Mouse (Mus musculus): ENCODE data around the gene Sec63. TPM values are rescaled to one million over a fixed set of nuclear protein-coding genes. Genes with fewer than 3 reads are reported as not detected.
A peak's percentile ranks its signal among the peaks of the same experiment; 100 is the strongest.

Gene Sec63
- polyA plus RNA-seq, 1 experiment from 2014 or later = 29.4 TPM

- Histone ChIP-seq H3K4me1 (replicated peaks; ENCODE audit: control insufficient read depth, insufficient read depth, low read length) (0 out of 2 replicates have a peak, but pooled peaks cover 4% of the 10 kb centered on the region), H3K9ac (ENCODE audit: low read length) (no peak overlapping the region), H3K4me2 (ENCODE audit: low read length) (no peak overlapping the region), H3K9me3 (ENCODE audit: control insufficient read depth, low read length) (no peaks in the 10 kb centered on the region), H3K27ac (ENCODE audit: low read depth) (no peak overlapping the region), H3K27me3 (replicated peaks; ENCODE audit: control insufficient read depth, insufficient read depth, low read length) (no peaks in the 10 kb centered on the region), H3K36me3 (ENCODE audit: control insufficient read depth, insufficient read depth, low read length) (no peaks in the 10 kb centered on the region), H3K4me3 (ENCODE audit: low read depth, low read length) (no peak overlapping the region)
- no peak for DNase-seq (ENCODE audit: low spot score)
- WGBS = 81% methylated on average over 5 of the region's 5 CpGs
- ATAC-seq (replicated peaks; ENCODE audit: low FRiP score, low TSS enrichment, low read depth) = no peak
These were observed 114.9 kb downstream of the Sec63 start for GRCm38 (mm10) chr10:42876172-42876571.

- 40% methylated on average over 5 of the region's 5 CpGs for whole genome bisulfite sequencing
- H3K27ac ChIP-seq (ENCODE audit: low read depth) = peak overlapping the region; percentile 39
- H3K9ac ChIP-seq (ENCODE audit: low read length) = no peak overlapping the region
- H3K27me3 ChIP-seq (replicated peaks; ENCODE audit: control insufficient read depth, insufficient read depth, low read length) = no peaks in the 10 kb centered on the region
- DNase-seq (ENCODE audit: low spot score) (no peak), ATAC-seq (replicated peaks; ENCODE audit: low FRiP score, low TSS enrichment, low read depth) (no peak; the same call in 1 of the 2 replicates)
- H3K9me3 ChIP-seq (ENCODE audit: control insufficient read depth, low read length) = no peaks in the 10 kb centered on the region
- no peak overlapping the region for H3K4me3 ChIP-seq (ENCODE audit: low read depth, low read length)
- no peaks in the 10 kb centered on the region for H3K36me3 ChIP-seq (ENCODE audit: control insufficient read depth, insufficient read depth, low read length)
- no peak overlapping the region; the same call in 1 of the 2 replicates for H3K4me2 ChIP-seq (ENCODE audit: low read length)
- 0 out of 2 replicates have a peak, but pooled peaks cover 4% of the 10 kb centered on the region for H3K4me1 ChIP-seq (replicated peaks; ENCODE audit: control insufficient read depth, insufficient read depth, low read length)
These were observed 118.0 kb downstream of the Sec63 start for GRCm38 (mm10) chr10:42879269-42879681.

- 54% methylated on average over 5 of the region's 5 CpGs for WGBS
- DNase-seq (ENCODE audit: low spot score) (no peak), ATAC-seq (replicated peaks; ENCODE audit: low FRiP score, low TSS enrichment, low read depth) (no peak)
These were observed 118.4 kb downstream of the Sec63 start for GRCm38 (mm10) chr10:42879682-42880081.

More at GRCm38 (mm10) chr10:42879682-42880081, 118.4 kb downstream of the Sec63 start:
- H3K9me3 ChIP-seq (ENCODE audit: control insufficient read depth, low read length) = no peaks in the 10 kb centered on the region
- 0 out of 2 replicates have a peak, but pooled peaks cover 4% of the 10 kb centered on the region for H3K4me1 ChIP-seq (replicated peaks; ENCODE audit: control insufficient read depth, insufficient read depth, low read length)
- no peaks in the 10 kb centered on the region for H3K27me3 ChIP-seq (replicated peaks; ENCODE audit: control insufficient read depth, insufficient read depth, low read length)
- H3K36me3 ChIP-seq (ENCODE audit: control insufficient read depth, insufficient read depth, low read length) = no peaks in the 10 kb centered on the region
- H3K4me2 ChIP-seq (ENCODE audit: low read length) = no peak overlapping the region
- H3K27ac ChIP-seq (ENCODE audit: low read depth) = peak overlapping the region; percentile 39
- no peak overlapping the region for H3K9ac ChIP-seq (ENCODE audit: low read length)
- no peak overlapping the region for H3K4me3 ChIP-seq (ENCODE audit: low read depth, low read length)

Other genes starting within 250 kb of the Sec63 start
- gene Nr2e1, start 177.9 kb upstream of the Sec63 start, polyA plus RNA-seq (2014; fragmentation: Nextera tagmentation; extraction: Ambion mirVana) = not detected in 2 replicates
- 13.0 and 13.7 TPM in 2 replicates for gene Ostm1, start 177.7 kb upstream of the Sec63 start, polyA plus RNA-seq (2014; fragmentation: Nextera tagmentation; extraction: Ambion mirVana)
- 19.4 and 22.3 TPM in 2 replicates for gene Scml4, start 98.9 kb downstream of the Sec63 start, polyA plus RNA-seq (2014; fragmentation: Nextera tagmentation; extraction: Ambion mirVana)

Measured in intestine, embryonic 14.5 days (tissue).